Mouse (Mus musculus): ENCODE data around the gene Olfr608.
"Not testable (repeated sequence)": the region's sequence is repeated elsewhere in the genome, so short reads cannot be mapped to it uniquely, and the experiment has no call there.

The Olfr608 gene

GRCm38 (mm10) chr7:103469577-103469976 is at the start of gene Olfr608:
Gene Olfr608, plus strand, starts transcription at chr7:103469877.
- no peak for DNase-seq (ENCODE audit: low spot score)

DNA sequence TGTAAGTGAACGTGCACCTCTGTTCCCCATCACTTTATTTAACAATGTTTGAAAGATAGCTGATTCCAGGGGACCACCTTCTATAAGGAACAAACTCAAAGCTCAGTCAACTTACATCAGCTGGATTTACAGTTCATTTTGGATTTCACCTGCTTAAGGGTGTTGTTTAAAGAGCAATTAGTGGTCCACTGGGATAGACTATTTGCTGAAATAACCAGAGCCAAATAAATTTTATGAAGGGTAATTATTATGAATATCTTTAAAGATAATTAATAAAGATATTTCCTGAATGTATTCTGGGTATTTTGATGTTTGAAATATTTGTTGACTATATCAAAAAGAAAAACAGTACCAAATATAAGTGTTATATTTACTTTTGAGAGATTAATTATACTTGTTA is 24.3 kb upstream of the Olfr608 start, which contains the start of gene Olfr605:
TSS of gene Olfr605 (minus strand) at position 101 of the 400 bp plus-strand sequence.
- no peak for DNase-seq (ENCODE audit: low spot score)

GRCm38 (mm10) chr7:103448746-103449145 is 20.9 kb upstream of the Olfr608 start, which contains the start of gene Olfr606:
Gene Olfr606, plus strand, starts transcription at chr7:103449046.
- no peak for DNase-seq (ENCODE audit: low spot score)

DNA sequence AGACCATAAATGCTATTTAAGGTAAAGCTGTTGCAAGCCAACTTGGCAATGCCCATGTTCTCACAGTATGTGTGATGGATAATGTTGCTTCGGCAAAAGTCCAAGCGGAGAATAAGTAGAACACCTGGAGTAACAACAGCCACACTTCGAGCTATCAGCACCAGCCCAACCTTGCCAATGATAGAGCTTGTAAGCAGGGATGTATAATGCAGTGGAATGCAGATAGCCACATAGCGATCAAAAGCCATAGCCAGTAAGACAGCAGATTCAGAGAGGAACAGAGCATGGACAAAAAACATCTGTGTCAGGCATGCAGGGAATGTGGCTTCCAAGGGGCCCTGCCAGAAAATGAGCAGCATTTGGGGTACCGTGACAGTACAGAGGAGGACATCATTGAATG is 9.1 kb upstream of the Olfr608 start:
- no peak for DNase-seq (ENCODE audit: low spot score)

GRCm38 (mm10) chr7:103477106-103477505 is 7.4 kb downstream of the Olfr608 start:
- not testable (repeated sequence) for DNase-seq (ENCODE audit: low spot score)

GRCm38 (mm10) chr7:103497962-103498361 is 28.3 kb downstream of the Olfr608 start, which contains the start of gene Olfr609:
Gene Olfr609, minus strand, starts transcription at chr7:103498062.
- DNase-seq (ENCODE audit: low spot score), result no peak

GRCm38 (mm10) chr7:103512022-103512421 is 42.3 kb downstream of the Olfr608 start, which contains the start of gene Olfr610:
Gene Olfr610, minus strand, starts transcription at chr7:103512122.
- DNase-seq (ENCODE audit: low spot score), result no peak

DNA sequence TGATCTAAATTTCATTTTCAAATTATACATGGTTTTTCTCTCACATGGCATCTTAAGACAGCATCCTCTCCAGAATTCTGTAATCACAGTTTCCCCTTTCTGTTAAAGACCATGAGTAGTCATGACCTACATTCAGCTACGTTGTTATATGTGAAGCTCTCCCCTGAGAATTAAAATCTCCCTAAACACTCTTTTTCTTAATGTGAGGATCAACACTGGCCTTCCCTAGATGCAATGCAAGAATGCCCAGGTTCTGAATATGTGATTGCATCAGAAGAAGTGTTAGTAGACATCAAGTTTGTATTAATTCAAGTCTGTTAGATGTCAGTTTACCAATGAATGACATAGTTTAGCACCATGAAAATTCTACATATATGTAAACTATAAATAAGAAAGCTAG is 51.1 kb downstream of the Olfr608 start, which contains the start of gene Olfr611:
TSS of gene Olfr611 (minus strand) at position 101 of the 400 bp plus-strand sequence.
- not testable (repeated sequence) for DNase-seq (ENCODE audit: low spot score)
